Mouse (Mus musculus): ENCODE results near the gene Arap1.

Gene Arap1

DNA sequence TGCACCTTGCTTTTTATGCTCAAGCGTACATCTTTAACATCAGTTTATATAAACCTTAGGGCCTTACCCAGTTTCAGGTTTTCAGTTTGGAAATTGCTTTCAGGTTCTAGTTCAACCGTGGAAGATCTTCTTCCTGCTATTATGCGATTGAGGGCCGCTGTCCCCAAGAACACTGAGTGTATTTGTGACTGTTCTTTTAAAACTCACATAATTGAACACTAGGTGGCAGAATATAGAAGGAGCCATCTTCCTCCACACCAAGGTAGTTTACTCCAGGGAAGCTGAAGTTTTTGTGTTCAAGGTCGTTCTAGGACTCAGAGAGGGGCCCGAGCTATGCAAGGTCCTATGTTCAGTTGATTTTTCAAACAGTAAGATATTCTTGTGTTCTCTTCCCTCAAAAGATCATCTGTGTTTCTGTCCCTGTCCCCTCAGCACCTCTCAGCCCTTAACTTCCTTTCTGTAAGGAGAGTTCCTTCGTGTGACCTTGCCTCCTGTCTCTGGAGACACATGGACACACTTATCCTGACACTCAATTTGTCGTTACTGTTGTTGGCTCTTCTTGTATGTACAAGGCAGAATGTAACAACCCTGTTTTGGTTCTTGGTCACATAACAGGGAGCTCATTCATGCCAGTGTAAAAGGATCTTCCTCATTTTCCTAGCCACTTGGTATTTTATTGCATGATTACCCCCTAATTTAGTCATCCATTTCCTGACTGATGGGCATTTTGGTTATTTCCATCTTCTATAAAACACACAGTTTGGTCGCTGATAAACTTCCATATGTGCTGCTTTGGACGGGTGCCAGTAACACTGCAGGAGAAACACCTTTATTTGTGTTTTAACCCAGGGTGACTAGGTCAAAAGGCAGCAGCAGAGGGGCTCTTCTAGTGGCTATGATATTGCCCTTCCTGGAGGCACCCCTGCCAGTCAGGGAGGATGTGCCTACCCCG is 20.3 kb downstream of the Arap1 start:
- DNase-seq = no peak

DNA sequence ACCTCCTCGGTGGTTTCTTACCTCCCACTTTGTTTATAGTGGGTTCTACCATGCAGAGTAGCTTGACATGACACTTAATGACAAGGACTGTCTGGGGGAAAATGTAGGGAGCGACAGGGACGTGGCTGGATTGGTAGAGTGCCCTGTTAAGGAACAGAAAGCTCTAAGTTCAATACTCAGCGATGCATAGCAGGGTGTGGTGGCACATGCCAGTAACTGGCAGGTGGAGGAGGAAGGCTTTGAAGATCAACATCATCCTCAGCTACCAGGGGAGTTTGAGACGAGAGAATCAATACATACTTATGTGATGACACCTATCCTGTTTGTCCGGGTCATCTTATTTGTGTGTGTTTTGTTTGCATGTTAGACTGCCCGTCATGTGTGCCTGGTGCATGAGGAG is 21.8 kb downstream of the Arap1 start:
- DNase-seq = no peak

DNA sequence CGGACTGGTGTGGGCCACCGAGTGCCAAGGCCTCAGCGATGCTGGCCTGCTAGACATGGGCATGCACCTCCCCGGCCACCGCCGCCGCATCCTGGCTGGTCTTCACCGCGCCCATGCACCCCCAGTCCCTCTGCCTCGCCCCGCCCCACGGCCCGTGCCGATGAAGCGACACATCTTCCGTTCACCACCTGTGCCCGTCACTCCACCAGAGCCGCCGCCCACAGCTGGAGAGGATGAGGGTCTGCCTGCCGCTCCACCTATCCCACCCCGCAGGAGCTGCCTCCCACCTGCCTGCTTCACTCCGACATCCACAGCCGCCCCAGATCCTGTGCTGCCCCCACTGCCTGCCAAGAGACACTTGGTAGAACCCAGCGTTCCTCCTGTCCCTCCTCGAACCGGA is 25.2 kb downstream of the Arap1 start:
- no peak for DNase-seq

DNA sequence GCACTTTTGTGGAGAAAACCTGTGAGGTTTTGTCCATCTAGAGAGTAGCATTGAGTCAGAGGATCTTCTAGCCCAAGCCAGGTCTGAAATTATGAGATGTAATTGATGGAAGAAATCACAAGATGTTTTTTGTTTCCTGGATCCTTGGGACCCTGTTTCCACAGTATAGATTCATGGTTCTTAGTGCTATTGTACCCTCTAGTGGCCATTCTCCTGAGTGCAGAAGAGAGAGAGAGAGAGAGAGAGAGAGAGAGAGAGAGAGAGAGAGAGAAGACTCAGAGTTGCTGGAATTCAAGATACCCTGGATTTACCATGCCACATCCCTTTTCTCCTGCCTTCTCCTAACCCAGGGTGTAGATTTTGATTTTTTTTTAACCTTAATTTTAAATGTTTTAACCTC is 26.3 kb downstream of the Arap1 start:
- DNase-seq = peak; percentile 53

DNA sequence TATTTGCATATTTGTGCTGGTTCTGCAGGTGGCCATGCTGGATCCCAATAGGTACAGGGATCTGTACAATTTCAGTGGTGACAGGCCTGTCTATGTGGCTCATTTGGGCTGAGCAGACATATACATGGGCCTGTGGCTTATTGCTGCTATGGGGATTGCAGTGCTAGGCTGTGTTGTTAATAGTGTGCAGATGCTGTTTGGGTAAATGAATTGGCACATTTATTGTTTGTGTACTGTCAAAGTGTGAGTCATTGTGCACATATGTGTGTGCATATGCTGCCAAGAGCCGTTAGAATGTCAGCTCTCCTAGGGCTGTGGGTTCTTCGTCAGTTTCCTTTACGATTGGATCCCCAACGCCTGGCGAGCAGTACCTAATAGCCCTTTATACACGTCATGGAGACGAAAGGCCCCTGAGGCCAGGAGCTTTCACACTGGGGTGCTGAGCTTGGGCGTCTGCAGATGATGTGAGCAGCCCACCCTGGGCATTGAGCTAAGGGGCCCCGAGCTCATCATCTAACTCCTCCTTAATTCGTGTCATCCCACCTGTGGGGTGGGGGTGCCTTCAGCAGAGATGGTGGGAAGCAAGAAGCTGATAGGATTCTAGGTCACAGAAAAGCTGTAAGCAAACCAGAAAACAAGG is 29.0 kb downstream of the Arap1 start:
- DNase-seq = no peak

DNA sequence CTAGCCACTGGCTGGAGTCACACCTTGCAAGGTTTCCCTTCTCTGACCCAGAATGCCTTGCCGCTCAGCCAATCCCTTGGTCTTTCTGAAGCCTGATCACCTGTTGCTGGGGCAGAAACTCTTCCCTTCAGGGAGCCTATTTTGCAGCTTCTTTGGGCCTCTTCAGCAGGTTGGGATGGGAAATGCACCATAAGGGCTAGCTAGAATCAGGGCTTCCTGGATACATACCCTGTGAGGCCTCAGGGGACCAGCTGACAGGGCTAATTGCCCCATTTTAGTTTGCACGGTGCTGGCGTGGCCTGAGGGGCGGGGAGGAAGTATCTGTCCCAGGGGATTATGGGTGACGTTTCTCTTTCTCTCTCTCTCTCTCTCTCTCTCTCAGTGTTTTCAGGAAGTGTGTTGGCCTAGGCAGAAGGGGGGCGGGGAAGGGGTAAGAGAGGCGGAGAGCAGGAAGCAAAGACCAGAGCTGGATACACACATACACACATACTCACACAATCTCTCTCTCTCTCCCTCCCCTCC is 29.9 kb downstream of the Arap1 start:
- peak; percentile 80 for DNase-seq

DNA sequence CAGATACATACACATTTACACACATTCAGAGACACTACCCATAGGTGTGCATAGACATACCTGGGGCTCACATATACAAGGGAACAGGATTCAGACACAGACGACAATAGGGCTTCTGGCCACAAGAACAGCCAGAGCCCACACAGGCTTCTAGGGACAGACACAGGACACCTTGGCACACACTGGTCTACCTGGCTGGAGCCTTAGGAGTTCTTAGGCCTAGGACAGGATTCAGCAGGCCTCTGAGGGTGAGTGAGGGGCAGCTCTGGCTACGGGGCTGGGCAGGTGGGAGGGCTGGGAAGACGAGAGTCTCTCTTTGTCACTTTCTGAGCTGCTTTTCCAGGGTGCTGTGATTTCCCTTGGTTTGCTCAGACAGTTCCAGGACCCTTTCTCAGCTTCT is 30.4 kb downstream of the Arap1 start:
- DNase-seq = no peak

DNA sequence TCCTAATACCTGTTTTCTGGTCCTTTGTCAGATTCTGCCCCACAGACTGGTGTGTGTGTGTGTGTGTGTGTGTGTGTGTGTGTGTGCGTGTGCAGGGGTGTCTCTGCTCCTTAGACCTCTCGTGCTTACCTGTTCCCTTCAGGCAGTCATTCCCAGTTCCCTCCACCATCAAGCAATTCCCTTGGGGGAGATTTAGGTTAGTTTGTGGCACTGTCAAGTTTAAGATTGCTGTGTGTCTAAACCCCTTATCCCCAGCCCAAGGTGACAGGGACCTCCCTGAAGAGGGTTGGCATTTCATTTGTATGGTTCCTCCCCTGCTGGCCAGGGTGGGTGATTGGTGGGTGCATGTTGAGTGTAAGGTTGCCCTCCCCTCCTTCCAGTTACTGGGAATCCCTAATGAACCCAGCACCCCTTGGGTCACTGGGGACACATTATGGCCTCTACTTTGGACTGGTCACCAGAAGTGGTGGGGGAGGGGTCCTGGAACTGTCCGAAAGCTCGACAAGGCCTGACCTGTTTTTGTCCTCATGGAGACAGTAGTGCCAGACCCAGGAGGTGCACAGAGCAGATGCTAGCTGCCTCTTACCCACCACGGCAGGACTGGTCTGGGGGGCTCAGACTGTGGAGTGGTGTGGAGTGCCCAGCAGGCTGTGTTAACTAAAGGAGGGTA is 31.1 kb downstream of the Arap1 start:
- no peak for DNase-seq

DNA sequence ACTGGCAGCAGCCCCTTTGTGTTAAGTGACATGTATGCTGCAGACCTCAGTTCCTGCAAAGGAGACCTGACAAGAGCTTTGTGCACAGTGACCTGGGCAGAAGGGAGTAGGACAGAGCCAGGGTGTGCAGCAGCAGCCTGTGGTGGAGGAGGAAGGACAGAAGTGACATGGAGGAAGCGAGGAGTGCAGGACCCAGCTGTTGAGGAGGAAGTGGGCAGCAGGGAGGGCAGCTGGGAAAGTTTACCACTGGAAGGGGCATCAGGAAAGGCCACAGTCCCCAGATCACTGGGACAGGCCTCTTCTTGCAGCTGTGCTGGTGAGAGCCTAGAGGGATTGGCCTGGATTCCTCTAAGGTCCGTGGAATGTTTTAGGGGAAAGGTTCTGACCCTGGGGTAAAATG is 31.9 kb downstream of the Arap1 start:
- no peak for DNase-seq

DNA sequence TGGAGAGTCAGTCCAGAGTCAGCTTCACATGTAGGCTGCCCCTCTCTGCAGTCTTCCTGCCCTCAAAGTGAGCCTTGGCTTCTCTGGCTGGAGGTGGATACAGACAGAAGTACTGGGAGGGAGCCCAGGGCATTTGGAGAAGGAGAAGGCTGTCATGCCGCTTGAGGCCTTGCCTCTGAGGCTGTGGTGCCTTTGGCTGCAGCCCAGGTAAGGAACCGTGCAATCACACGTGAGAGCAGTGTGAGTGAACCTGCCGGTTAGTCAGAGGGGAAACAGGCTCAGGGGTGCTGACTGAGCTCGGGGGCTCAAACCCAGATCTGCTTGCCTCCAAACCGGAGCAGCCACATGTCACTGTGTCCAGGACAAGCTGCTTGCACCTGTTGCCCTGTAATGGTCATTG is 33.6 kb downstream of the Arap1 start:
- no peak for DNase-seq

DNA sequence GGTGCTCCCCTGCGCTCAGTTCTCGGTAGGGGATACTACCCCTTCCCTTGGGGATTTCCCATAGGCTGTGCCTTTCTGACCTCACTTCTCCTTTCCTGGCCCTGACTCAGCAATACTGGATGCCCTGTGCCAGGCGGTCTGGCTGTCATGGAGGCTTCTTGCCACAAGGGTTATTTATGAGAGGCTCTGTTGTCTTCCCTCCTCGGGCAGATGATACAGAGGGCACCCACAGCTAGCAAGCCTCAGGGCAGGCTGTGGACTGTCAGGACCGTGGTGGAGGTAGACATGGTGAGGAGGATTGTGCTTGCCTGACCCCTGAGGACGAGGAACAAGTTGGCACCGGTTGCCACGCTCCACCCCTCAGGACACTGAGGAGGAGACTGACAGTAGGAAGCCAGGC is 34.5 kb downstream of the Arap1 start:
- no peak for DNase-seq

DNA sequence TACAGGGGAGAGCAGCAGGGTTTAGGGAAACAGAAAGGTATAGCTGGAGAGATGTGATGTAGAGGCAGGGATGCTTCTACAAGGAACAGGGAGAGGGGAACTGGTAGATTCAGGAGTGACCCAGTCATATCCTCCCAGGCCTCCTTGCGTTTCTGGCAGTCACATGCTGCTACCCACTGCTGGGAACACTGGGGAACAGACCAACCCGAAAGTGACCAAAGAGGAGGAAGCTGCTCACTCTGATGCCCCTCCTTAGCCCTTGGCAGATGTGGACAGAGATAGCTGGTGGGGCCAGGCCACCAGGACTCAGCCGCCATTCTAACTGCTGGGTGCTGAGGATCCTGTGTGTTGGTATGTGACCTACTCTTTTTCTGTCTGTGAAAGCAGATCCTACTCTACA is 35.9 kb downstream of the Arap1 start:
- DNase-seq = no peak

DNA sequence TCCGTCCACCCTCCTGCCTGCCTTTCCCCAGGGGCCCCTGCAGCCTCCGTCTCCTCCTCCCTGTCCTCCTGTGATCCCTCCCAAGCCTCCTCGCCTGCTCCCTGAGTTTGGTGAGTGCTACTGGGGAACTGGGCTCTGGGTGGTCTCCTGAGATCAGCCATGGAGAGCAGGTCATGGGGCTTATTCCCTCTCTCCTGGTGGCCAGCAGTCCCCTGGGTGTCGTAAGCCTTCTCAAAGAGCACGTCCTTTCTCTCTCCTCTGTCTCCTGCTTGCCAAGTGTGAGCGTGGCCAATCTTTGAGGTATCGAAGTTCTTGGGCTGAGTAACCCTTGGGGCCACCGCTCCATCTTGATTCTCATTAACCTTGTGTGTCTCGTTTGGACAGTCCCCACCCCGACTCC is 37.1 kb downstream of the Arap1 start:
- DNase-seq = no peak

DNA sequence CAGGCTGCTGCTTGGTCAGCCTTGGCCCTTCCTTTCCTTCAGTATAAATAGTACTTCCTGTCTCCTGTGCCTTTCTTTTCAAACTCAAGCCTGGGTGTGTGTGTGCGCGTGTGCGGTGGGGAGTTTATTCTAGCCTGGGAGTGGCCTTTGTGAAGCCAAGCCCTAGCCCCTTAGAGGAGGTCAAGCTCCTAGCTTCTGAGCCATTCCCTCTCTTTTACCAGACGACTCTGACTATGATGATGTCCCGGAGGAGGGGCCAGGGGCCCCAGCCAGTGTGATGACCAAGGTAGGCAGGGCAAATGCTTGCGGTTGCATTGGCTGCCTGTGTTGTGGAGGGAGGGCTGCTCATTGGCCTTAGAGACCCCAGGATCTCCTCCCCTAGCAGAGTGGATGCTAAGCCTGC is 37.5 kb downstream of the Arap1 start:
- DNase-seq = peak; percentile 55

DNA sequence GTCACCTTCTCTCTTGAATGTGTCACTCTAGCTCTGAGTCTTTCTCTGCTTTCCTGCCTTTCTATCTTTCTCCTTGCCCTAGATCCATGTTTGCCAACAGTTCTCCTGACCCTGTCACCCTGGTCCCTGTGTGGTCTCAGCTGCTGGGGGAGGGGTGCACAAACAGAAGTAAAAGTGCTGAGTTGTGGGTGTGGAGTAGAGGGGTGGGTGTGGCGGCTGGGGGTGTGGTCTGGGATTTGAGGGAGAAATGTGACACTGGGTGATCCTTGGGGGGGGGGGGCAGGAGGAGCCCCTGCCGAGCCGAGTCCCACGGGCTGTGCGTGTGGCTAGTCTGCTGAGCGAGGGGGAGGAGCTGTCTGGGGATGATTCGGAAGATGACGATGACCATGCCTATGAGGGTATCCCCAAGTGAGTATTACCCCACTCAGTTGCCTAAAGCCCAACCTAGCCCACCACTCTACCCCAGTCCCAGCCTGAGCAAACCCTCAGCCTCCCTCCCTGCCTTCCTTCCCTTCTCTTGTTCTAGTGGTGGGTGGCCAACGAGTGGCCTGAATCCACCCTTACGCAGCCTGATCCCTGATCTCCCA is 38.1 kb downstream of the Arap1 start:
- no peak for DNase-seq

DNA sequence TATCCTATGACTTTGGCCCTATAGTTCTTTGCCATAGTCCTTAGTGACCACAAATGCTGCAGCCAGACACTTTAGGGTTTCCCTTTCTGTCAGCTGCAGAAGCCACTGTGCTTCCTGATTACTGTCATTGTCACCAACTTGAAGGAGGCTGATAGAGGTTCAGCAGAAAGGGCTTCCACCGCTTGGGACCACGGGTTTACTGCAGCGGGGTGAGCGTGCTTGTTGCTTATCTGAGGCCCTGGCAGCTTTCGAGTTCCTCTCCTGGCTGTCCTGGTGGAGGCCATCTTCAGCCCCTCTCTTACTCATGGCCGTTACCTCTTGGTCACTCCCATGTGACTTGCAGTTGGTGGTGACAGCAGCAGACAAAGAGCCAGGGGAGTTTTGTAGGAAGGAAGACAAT is 41.4 kb downstream of the Arap1 start:
- no peak for DNase-seq

DNA sequence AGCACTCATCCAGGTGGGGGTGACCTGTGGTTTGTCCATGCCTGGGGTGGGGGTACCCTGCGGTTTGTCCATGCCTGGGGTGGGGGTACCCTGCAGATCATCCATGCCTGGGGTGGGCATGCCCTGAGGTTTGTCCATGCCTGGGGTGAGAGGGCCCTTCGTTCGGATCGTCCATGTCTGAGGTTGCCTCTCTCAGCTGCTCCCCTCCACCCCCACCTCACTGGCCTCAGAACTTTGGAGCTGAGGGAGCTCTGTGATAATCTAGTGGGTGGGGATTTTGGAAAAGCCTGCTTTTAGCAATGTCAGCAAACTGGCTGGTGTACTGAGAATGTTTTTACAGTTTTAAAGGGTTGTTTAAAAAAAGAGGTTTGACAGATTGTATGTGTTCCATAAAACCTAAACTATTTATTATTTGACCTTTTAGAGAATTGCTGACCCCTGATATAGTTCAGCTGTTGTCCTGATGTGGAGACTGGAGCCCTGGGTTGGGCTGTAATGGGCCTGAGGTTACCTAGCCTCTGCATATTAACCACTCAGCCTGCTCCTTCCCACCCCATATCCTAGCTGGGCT is 44.1 kb downstream of the Arap1 start:
- no peak for DNase-seq

DNA sequence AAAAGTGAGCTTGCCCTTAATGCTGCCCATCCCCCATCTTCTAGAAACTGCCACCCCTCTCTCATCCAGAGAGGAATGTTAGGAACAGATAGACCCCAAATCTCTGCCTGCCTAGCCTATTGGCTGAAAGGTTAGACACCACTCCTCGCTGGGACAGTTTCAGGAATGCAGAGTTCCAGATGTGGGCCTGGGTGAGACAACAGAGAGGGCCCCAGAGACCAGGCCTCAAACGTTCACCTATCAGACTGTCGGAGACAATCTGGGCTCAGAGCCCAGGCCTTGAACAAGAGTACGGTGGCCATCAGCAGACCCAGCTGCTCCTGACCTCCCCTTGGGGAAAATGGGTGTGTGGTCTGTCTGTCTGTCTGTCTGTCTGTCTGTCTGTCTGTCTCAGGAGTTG is 45.1 kb downstream of the Arap1 start:
- DNase-seq = no peak

DNA sequence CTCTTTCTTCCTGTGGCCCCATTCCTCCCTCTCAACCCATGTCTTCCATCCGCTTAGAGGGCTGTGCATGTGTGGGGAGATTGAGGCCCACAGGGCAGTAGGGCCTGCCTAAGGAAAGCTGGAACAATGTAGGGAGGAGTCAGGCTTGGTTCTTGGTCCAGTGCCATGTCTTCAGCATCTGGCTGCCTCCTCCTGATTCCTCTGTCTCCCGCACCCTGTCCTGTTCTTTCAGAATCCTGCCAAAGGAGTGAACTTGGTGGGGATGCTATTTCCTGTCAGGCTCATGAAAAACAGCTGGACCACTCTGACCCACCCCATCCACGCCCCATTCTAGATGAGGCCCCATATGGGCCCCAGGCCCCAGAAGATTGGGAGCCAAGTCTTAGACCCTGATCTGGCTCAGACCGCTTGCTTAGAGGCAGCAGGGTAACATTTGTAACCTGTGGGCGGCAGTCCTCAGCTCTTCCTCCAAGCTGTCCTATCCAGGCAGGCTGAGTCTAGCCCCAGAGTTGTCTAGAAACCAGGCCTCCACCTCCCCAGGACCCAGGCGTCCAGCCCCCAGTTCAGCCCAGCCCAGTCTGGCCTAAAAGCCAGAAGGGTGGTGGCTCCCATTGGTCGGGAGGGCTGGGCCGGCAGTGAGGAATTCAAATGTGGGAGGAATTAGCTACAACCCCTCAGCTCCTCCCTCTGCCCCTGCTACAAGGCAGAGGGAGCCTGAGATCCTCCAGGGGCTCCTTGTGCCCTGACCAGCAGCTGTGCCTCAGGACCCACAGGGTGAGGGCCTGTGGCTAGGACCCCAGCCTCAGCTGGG is 46.0 kb downstream of the Arap1 start:
- peak; percentile 74 for DNase-seq

DNA sequence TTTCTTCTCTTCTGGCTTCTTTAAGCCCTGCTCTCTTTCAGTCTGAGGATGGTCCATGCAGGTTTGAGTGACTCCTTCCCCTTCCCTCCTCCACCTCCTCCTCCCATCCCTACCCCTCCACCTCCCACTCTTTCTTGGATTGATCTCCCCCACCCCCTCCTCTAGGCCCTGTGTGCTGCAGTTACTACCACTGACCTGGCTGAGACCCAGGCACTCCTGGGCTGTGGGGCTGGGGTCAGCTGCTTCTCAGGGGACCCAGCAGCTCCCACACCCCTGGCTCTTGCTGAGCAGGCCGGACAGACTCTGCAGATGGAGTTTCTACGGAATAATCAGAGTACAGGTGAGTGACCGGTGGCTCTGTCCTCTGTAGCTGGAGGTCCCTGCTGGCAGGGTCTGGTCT is 46.7 kb downstream of the Arap1 start:
- no peak for DNase-seq

DNA sequence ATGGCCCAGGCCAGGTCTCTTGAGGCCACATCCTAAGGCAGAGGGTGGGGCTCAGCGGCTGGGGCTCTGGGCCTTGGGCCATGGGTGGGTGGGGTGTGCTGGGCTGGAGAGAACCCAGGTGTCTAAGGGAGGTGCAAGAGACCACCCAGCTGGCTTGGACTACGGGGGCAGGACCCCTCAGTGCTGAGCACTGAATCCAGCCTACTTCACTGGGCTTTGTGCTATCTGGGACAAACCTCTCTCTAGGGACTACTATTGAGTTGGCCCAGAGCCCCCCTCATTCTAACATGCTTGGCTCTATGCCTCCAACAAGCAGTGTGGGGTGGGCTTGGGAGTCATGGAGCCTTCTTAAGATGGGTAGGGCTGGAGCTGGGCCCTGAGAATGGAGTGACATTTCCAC is 47.6 kb downstream of the Arap1 start:
- DNase-seq = no peak

DNA sequence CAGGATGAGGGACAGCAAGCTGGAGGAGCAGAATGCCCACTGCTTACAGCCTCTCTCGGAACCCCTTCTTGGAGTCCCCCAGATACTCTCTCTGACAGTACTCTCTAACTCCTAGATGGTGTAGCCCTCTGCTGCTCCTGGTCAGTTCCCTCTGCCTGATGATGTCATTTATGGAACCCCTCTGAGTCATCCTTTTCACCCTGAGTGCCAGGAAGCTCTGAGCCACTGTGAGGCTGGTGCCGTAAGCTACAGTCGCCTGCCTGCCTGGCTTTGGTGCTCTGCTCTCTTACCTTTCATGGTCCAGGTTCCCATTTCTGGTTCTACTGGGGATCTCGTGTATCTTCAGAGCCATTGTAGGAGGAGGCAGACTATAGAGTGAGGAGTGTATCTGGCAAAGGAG is 49.3 kb downstream of the Arap1 start:
- no peak for DNase-seq
